Mouse (Mus musculus): ENCODE measurements around the gene Abi3.

Abi3 gene

DNA sequence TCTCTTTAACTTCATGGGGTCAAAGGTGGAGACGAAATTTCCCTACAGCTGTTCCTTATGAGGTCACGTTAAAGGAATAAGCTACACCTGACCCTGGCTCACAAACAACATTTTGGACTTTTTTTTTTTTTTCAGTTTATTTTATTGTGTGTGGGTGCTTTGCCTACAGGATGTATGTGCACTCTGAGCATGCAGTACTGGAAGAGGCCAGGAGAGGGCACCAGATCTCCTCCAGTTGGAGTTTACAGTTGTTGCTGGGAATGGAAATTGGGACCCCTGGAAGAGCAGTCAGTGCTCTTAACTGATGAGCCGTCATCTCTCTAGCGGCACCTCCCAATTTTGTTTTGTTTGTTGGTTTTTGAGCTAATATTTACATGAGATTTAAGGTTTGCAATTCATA, 56.6 kb downstream of the Abi3 start:
- no peak for DNase-seq (ENCODE audit: low spot score in 2 of 2)

DNA sequence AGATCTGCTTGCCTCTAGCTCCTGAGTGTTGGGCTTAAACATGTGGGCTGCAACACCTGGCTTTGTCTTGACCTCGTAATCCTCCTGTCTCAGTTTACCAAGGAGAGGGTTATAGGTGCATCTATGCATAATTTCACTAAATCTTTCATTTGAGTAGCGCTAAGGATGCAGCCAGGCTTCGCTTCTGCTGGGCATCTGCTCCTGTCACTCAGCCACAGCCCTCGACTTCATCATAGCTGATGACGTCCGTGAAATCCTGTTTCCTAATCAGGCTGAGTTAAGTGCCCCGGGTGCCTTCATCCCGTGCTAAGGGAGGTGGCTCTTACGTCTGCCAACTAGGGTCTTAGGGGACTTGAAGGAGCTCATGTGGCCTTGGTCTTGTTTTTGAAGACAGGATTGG, 58.3 kb downstream of the Abi3 start:
- DNase-seq (ENCODE audit: low spot score in 2 of 2): no peak

DNA sequence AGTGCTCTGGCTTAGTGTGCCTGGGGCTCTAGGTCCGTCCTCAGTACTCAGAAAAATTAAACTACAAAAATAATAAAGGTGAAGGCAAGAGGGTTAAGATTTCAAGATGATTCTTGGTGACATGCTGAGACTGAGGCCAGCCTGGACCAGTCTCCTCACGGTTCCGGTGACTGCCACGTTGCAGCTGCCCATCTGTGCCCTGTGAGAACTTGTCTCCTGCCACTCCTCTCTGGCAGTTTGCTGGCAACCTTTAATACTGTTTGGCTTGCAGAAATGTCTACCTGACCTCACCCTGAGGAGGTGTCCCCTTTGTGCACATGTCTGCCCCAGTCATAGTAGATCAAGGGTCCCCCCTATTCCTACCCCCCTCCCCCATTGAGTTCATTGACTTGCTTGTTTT, 58.8 kb downstream of the Abi3 start:
- no peak for DNase-seq (ENCODE audit: low spot score in 2 of 2)

DNA sequence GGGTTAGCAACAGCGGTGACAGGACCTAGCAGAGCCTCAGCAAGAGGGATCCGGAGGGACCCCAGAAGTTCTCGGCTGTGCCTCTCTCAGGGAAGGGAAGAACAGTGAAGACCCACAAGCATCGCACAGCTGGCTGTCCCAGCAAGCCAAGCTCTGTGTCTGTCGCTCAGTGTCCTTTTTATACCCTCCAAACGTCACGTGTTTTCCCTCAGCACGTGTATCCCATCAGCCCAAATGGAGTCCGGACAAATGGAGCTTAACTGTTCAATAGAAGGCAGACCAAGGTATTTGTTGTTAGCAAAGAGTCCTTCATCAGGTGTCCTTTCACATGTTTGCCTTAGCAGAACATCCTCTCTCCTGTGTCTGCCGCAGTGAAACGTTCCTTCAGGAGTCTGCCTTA, 60.7 kb downstream of the Abi3 start:
- no peak for DNase-seq (ENCODE audit: low spot score in 2 of 2)

DNA sequence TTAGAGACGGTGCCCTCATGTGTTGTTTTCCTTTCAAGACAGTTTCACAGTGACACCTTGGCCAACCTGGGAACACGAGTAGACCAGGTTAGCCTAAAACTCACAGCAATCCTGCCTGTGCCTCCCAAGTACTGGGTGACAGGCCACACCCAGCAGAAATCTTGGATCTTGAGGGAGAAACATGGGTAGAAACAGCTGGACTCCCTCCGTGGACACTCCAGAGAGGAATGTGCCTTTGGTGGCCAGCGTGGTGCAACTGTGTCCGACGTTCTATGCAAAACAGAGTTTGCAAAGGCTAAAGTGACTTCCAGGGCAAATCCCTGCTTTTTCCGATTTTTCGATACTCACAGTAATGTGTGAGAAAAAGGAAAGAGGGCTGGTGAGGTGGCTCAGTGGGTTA, 61.8 kb downstream of the Abi3 start:
- DNase-seq (ENCODE audit: low spot score in 2 of 2): no peak

Measured in heart, adult 9 months (tissue).